Mouse (Mus musculus): ENCODE results near the gene Exoc7.

DNA sequence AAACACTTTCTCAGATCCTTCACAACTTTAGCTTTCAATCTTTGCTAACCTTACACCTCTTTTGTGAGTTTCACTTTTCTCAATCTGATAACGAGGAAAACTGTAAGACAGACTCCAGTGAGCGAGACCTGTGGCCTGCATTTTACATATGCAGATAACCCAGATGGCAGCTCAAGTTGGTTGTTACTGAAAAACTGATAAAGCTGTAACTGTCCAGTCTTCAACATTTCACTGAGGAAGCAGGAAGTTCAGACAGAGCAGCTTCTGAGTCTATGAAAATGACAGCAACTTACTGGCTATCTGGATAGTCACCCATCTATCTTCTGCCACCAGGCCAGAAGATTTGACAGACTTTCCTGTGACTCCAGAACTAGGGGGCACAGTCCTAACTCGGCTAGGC, 2.6 kb upstream of the Exoc7 start:
- TF ChIP-seq POLR2A (IDR thresholded peaks at IDR 0.05; ENCODE audit: low read depth, low read length) = no peak
- TF ChIP-seq CTCF (IDR thresholded peaks at IDR 0.05; ENCODE audit: extremely low read depth, insufficient read depth, insufficient read length, insufficient replicate concordance) = no peak
